Mouse (Mus musculus): ENCODE results near the gene Sh2d6. TPM values are rescaled to one million over a fixed set of nuclear protein-coding genes. Genes with fewer than 3 reads are reported as not detected.
"Not testable (repeated sequence)": the region's sequence is repeated elsewhere in the genome, so short reads cannot be mapped to it uniquely, and the experiment has no call there.

Sh2d6 gene
- polyA plus RNA-seq, 1 experiment from 2014 or later: 0.36 TPM

DNA sequence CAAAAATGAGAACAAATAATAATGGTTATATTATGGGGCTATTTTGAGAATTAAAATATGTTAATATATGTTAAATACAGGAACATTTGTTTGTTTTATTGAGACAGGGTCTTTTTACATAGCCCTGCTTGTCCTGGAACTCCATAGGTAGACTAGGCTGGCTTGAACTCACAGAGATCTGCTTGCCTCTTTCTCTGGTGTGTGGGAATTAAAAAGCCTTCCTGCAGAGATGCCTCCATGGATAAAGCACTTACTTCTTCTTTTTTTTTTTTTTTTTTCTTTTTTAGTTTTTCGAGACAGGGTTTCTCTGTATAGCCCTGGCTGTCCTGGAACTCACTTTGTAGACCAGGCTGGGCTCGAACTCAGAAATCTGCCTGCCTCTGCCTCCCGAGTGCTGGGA lies 42.8 kb downstream of the Sh2d6 start:
- H3K9ac ChIP-seq (ENCODE audit: low read depth, low read length); H3K27ac ChIP-seq (ENCODE audit: low read depth, low read length); H3K36me3 ChIP-seq (ENCODE audit: control insufficient read depth, insufficient read depth, low read length); H3K27me3 ChIP-seq (replicated peaks; ENCODE audit: control insufficient read depth, insufficient read depth, low read length); H3K9me3 ChIP-seq (ENCODE audit: control insufficient read depth, low read length); H3K4me3 ChIP-seq (ENCODE audit: low read length); H3K4me2 ChIP-seq (ENCODE audit: low read length); ATAC-seq; H3K4me1 ChIP-seq (ENCODE audit: control insufficient read depth, insufficient read depth, low read depth, low read length): not testable (repeated sequence)
- 96% methylated on average over 3 of the region's 3 CpGs for WGBS

DNA sequence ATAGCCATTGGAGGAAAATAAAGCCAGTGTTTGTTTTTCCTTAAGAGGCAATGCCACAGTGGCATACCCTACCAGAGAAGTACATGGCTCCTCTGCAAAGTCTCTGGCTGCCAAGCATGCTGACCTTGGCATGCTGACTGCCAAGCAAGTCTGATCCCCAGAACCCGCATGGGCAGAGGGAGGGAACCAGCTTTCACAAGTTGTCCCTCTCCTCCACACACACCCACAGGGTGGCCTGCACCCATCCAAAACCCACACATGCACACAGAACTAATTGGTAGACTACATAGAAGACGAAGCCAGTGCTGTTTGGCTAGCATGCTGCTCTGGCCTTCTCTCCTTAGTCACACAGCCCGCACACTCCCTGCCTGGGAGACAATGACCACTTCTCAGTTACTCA lies 43.9 kb downstream of the Sh2d6 start:
- ATAC-seq: no peak
- no peak overlapping the region for H3K27ac ChIP-seq (ENCODE audit: low read depth, low read length)
- H3K9ac ChIP-seq (ENCODE audit: low read depth, low read length): no peak overlapping the region
- H3K27me3 ChIP-seq (replicated peaks; ENCODE audit: control insufficient read depth, insufficient read depth, low read length): no peaks in the 10 kb centered on the region
- 82% methylated on average over 3 of the region's 3 CpGs for WGBS
- H3K4me3 ChIP-seq (ENCODE audit: low read length): no peak overlapping the region
- no peaks in the 10 kb centered on the region for H3K9me3 ChIP-seq (ENCODE audit: control insufficient read depth, low read length)
- H3K4me2 ChIP-seq (ENCODE audit: low read length): no peak overlapping the region
- H3K4me1 ChIP-seq (ENCODE audit: control insufficient read depth, insufficient read depth, low read depth, low read length): no peaks in the 10 kb centered on the region
- no peaks in the 10 kb centered on the region for H3K36me3 ChIP-seq (ENCODE audit: control insufficient read depth, insufficient read depth, low read length)

DNA sequence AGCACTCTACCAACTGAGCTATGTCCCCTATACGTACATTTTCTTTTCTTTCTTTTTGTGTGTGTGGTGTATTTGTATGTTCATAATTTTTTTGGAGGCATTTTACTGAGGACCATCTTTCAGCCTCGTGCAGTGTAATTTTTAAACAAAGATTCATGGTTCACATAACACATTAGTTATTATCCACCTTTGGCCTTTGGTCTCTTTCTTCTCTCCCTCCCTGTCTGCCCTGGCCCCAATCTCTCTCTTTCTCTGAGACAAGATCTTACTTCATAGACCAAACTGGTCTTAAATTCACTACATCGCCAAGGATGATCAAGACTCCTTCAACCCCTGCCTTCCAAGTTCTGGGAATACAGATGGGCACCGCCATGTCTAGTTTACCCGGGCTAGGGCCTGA lies 44.7 kb downstream of the Sh2d6 start:
- H3K9ac ChIP-seq (ENCODE audit: low read depth, low read length): no peak overlapping the region
- no peak overlapping the region for H3K27ac ChIP-seq (ENCODE audit: low read depth, low read length)
- H3K36me3 ChIP-seq (ENCODE audit: control insufficient read depth, insufficient read depth, low read length): no peaks in the 10 kb centered on the region
- ATAC-seq: no peak
- no peak overlapping the region for H3K4me3 ChIP-seq (ENCODE audit: low read length)
- no peaks in the 10 kb centered on the region for H3K27me3 ChIP-seq (replicated peaks; ENCODE audit: control insufficient read depth, insufficient read depth, low read length)
- 89% methylated on average over 5 of the region's 5 CpGs for WGBS
- H3K4me2 ChIP-seq (ENCODE audit: low read length): no peak overlapping the region
- H3K4me1 ChIP-seq (ENCODE audit: control insufficient read depth, insufficient read depth, low read depth, low read length): no peaks in the 10 kb centered on the region
- no peaks in the 10 kb centered on the region for H3K9me3 ChIP-seq (ENCODE audit: control insufficient read depth, low read length)

DNA sequence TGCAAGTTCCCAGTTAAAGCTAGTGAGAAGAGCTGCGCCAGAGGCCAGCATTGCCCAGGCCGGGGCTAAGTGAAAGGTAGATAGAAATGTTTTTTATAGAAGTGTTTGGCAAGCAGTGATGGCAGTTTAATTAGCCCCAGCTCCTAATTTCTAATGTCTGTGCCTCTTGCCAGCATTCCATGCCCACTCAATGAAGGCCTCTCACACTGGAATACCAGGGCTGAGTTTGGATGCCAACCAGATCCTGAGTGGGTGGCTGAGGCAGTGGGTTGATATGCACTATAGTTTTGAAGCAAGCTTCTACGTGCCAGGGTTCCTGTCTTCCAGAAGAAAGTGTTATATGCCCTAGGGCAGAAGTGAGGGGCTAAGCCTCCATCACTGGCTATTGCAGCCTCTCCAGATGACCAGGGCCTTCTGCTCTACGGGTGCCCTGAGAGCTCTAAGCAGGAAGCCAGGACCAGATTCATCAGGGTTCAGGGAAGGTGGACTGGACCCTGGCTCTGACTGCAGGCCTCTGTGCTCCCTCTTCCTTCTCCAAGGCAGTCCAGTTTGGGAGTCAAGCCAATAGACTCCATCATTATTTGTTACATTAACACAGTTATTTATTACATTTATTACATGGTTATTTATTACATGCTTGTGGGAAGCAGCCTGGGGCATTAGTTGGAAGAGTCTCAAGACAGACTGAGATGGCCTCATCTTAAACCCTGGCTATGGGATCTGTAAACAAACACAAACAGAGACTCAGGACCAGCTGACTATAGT lies 46.1 kb downstream of the Sh2d6 start:
- ATAC-seq: no peak
- no peak overlapping the region for H3K4me2 ChIP-seq (ENCODE audit: low read length)

DNA sequence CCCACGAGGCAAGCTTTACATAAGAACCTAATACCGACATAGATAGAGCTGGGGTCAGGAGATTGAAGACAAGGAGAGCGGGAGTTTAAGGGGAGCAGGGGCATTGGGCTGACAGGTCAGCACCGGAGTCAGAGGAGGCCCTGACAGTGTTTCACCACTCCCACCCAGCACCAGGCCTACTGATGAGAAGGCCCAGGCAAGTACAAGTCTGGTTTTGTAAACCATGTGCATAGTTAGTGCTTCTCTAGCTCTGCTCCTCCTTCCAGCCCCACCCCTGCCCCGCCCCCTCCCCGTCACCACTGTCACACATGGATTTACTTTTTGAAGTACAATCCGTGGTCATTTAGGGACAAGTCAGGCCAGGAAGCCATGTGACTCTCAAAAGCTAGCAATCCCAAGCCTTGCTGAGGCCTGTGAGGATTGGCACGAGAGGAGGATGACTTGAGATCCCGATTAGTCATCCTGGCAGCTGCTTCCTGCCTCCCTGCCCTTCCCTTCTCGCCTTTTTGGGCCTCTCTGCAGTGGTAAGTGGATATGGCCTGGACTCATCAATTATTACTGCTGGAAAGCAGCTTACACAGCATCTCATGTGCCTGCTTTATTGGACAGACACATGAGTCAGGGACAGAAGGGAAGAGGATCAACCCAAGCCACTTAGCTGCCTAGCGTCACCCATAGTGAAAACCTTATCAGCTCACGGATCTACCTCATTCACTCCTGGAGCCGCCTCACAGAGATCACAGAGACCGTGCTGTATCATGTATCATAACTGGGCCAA lies 48.1 kb downstream of the Sh2d6 start:
- Histone ChIP-seq H3K4me1 (ENCODE audit: control insufficient read depth, insufficient read depth, low read depth, low read length) (no peaks in the 10 kb centered on the region), H3K9me3 (ENCODE audit: control insufficient read depth, low read length) (no peaks in the 10 kb centered on the region), H3K9ac (ENCODE audit: low read depth, low read length) (no peak overlapping the region), H3K27me3 (replicated peaks; ENCODE audit: control insufficient read depth, insufficient read depth, low read length) (no peaks in the 10 kb centered on the region), H3K4me3 (ENCODE audit: low read length) (no peak overlapping the region), H3K4me2 (ENCODE audit: low read length) (no peak overlapping the region), H3K36me3 (ENCODE audit: control insufficient read depth, insufficient read depth, low read length) (no peaks in the 10 kb centered on the region), H3K27ac (ENCODE audit: low read depth, low read length) (0 out of 2 replicates have a peak overlapping the region, but pooled peaks have one; percentile 34)
- ATAC-seq: peak; percentile 42; the same call in 1 of the 2 replicates
- 66% methylated on average over 14 of the region's 14 CpGs for WGBS

More for the DNA sequence above, 46.1 kb downstream of the Sh2d6 start:
- no peaks in the 10 kb centered on the region for H3K9me3 ChIP-seq (ENCODE audit: control insufficient read depth, low read length)
- 77% methylated on average over 4 of the region's 4 CpGs for WGBS
- H3K36me3 ChIP-seq (ENCODE audit: control insufficient read depth, insufficient read depth, low read length): no peaks in the 10 kb centered on the region
- no peaks in the 10 kb centered on the region for H3K4me1 ChIP-seq (ENCODE audit: control insufficient read depth, insufficient read depth, low read depth, low read length)
- H3K27me3 ChIP-seq (replicated peaks; ENCODE audit: control insufficient read depth, insufficient read depth, low read length): no peaks in the 10 kb centered on the region
- H3K27ac ChIP-seq (ENCODE audit: low read depth, low read length): no peak overlapping the region
- H3K4me3 ChIP-seq (ENCODE audit: low read length): no peak overlapping the region
- no peak overlapping the region for H3K9ac ChIP-seq (ENCODE audit: low read depth, low read length)

DNA sequence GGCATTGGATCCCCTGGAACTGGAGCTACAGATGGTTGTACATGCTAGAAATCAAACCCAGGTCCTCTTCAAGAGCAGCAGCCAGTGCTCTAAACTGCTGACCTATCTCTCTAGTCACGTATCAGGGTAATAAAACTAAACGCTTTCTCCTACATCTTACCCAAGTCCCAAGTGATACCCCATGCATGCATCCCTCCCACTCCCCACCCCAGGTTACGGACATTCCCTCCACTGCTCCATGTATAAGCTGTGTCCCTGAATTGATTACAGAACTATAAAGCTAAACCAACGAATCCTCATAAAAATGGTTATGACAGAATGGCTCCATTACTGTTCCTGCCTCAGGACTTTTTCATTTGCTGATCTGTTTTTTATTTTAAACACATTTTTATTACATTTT lies 55.3 kb downstream of the Sh2d6 start:
- Histone ChIP-seq H3K27me3 (replicated peaks; ENCODE audit: control insufficient read depth, insufficient read depth, low read length) (no peaks in the 10 kb centered on the region), H3K36me3 (ENCODE audit: control insufficient read depth, insufficient read depth, low read length) (no peaks in the 10 kb centered on the region), H3K4me2 (ENCODE audit: low read length) (no peak overlapping the region), H3K9ac (ENCODE audit: low read depth, low read length) (no peak overlapping the region), H3K9me3 (ENCODE audit: control insufficient read depth, low read length) (no peaks in the 10 kb centered on the region), H3K4me1 (ENCODE audit: control insufficient read depth, insufficient read depth, low read depth, low read length) (no peaks in the 10 kb centered on the region), H3K4me3 (ENCODE audit: low read length) (no peak overlapping the region), H3K27ac (ENCODE audit: low read depth, low read length) (no peak overlapping the region)
- WGBS: 89% methylated on average over 4 of the region's 4 CpGs
- no peak for ATAC-seq

DNA sequence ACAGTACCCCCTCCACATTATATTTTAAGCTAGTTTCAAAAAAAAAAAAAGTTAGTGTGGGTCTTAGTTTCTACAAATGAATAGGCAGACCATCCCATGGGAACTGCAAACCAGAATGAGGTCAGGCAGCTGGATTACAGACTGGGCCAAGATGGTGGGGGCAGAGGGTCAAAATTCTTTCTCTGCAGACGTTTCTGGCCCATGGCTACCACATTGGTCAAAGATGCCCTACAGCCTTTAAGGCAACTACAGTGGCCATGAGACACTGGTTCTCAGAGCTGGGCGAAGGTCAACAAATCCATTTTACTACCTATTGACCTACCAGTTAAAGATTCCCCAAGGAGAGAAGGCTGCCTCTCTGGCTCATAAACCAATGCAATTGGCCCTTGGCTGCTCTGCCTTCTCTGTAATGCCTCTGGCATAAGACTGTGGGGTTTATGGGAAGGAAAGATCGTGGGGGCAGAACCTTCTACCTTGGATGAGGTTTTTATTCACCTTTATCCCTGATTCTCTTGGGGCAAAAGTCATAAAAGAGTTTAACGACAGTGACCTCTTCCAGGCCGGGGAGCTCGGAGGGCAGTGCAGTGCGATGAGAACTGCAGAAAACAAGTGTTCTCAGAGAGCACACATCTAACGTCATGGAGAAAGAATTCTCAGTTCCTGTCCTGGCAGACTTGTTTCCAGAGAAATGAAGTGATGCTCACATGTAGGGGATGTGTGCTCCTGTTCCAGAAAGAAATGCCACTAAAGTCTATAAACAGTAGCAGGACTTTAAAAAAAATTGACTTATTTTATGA lies 55.9 kb downstream of the Sh2d6 start:
- Histone ChIP-seq H3K36me3 (ENCODE audit: control insufficient read depth, insufficient read depth, low read length) (no peaks in the 10 kb centered on the region), H3K9ac (ENCODE audit: low read depth, low read length) (no peak overlapping the region), H3K4me2 (ENCODE audit: low read length) (no peak overlapping the region), H3K27ac (ENCODE audit: low read depth, low read length) (no peak overlapping the region), H3K27me3 (replicated peaks; ENCODE audit: control insufficient read depth, insufficient read depth, low read length) (no peaks in the 10 kb centered on the region), H3K4me3 (ENCODE audit: low read length) (no peak overlapping the region), H3K9me3 (ENCODE audit: control insufficient read depth, low read length) (no peaks in the 10 kb centered on the region), H3K4me1 (ENCODE audit: control insufficient read depth, insufficient read depth, low read depth, low read length) (no peaks in the 10 kb centered on the region)
- 77% methylated on average over 8 of the region's 8 CpGs for WGBS
- no peak for ATAC-seq
